Mouse (Mus musculus): ENCODE results near the gene Brd4.

Brd4 gene

GRCm38 (mm10) chr17:32284262-32285137, at the start of gene Brd4:
Gene Brd4 (minus strand): TSS chr17:32284722.
- peak; percentile 95 for DNase-seq (ENCODE audit: low spot score in 2 of 2)

- no peak for DNase-seq (ENCODE audit: low spot score in 2 of 2)
These were observed 49.3 kb upstream of the Brd4 start for GRCm38 (mm10) chr17:32333675-32334303.

GRCm38 (mm10) chr17:32327501-32327900, 43.0 kb upstream of the Brd4 start:
- DNase-seq (ENCODE audit: low spot score in 2 of 2) = no peak

DNA sequence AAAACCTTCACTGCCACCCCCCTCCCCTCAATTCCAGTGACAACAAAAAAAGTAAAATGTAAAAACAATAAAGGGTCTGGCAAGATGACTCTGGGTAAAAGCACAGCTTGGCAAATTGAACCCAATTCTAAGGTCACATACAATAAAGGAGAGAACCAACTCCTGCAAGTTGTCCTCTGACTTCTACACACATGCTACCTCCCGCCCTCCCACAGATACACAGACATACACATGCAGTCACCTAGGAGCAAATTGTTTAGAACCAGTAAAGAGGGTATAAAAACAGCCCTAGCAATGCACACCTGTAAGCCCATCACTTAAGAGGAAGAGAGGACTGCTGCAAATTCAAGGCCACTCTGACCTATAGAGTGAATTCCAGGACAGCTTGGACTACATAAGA, 38.3 kb upstream of the Brd4 start:
- no peak for DNase-seq (ENCODE audit: low spot score in 2 of 2)

- DNase-seq (ENCODE audit: low spot score in 2 of 2) = peak in 1 of 2 experiments; percentile 46
These were observed 37.3 kb upstream of the Brd4 start for GRCm38 (mm10) chr17:32321836-32322235.

DNA sequence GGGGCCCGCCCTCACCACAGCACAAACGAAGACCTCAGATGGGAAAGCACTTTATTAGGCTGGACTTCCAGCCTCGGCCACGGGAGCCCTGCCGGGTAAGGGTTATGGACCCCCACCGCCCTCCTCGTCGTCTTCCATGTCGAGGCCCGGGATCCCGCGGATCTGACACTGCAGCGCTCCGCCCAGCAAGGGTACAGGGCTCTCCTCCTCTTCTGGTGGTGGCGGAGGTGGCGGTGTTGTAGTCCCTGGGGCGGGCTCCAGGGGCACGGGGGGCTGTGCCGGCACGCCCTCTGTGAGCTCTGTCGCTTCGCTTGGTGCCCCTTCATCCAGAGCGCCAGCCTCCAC, 36.8 kb upstream of the Brd4 start:
- no peak for DNase-seq (ENCODE audit: low spot score in 2 of 2)

DNA sequence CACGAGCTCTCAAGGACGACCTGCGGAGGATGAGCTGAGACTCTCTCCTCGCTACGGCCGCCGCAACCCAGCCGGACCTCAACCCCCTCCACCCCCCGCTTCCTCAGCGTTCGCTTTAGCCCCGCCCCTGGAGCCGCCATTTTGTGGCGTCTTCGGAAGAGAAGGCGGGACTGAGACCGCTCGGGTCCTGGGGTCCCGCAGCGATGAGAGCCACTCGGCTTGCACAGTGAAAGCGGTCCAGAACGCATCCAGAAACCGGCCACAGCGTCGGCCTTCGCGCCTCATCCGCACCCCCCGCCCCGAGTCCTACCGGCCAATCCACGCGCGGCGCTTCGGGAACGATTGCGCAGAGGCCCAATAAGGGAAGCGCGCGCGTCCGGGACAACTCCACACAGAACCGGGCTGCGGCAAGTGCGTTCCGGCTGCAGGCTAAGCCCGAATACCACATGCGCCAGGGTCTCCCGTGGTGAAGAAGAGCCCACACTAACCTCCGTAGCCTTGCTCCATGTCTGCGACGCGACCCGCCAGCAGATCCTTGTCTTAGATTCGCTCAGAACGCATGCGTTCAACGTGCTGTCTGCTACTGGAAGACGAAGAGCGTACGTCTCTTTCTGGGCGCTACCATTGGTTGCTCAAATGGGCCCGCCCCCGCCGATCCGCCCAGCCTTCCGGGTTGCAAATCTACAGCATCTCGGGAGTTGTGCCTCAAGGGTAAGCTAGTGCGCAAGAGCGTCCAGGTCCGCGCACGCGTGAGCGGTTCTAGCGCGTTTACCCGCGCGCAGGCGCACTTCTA, 36.3 kb upstream of the Brd4 start, which contains the start of gene Akap8:
TSS of gene Akap8 (minus strand) at position 642 of the 793 bp plus-strand sequence.
- peak; percentile 99 for DNase-seq (ENCODE audit: low spot score in 2 of 2)

GRCm38 (mm10) chr17:32319950-32320349, 35.4 kb upstream of the Brd4 start:
- DNase-seq (ENCODE audit: low spot score in 2 of 2) = no peak

GRCm38 (mm10) chr17:32317708-32318107, 33.2 kb upstream of the Brd4 start:
- no peak for DNase-seq (ENCODE audit: low spot score in 2 of 2)

GRCm38 (mm10) chr17:32317032-32317431, 32.5 kb upstream of the Brd4 start:
- DNase-seq (ENCODE audit: low spot score in 2 of 2) = no peak

GRCm38 (mm10) chr17:32315560-32315959, 31.0 kb upstream of the Brd4 start:
- DNase-seq (ENCODE audit: low spot score in 2 of 2) = no peak

DNA sequence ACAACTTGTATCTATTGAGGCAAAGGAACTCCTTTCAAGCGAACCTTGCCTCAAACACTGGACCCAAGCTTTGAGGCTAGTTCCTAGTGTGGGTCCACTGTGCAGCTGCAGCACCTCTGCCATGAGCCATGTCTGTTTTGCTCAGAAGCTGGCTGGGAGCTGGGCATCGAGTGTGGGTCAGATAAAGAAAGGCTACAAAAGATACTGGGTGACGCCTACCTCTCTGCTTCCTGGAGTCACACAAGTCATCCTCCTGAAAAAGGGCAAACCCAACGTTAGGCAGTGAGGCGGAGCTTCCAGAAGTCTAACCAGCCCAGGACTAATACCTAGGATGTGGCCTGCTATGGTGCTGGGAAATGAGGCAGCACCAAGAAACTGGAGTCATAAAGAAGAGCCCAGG, 29.4 kb upstream of the Brd4 start:
- DNase-seq (ENCODE audit: low spot score in 2 of 2) = no peak

- no peak for DNase-seq (ENCODE audit: low spot score in 2 of 2)
These were observed 28.3 kb upstream of the Brd4 start for GRCm38 (mm10) chr17:32312801-32313200.

GRCm38 (mm10) chr17:32307963-32308362, 23.4 kb upstream of the Brd4 start:
- no peak for DNase-seq (ENCODE audit: low spot score in 2 of 2)

GRCm38 (mm10) chr17:32298125-32298524, 13.6 kb upstream of the Brd4 start:
- DNase-seq (ENCODE audit: low spot score in 2 of 2) = no peak

DNA sequence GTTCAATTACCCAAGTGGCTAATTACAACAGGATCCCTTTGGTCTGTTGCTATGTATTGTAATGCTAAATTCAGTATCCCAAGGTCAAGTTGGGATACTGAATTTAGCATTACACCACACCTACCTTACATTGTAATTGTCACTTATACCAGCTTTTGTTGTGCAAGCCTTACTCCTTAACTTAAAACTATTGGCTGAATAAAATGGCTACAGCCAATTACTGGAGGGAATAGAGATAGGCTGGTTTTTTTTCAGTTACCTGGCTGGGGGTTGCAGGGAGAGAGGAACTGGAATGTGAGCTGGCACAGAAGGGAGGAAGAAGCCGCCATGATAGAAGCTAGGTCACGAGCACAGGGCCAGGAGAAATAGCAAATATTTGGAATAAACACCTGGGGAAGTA, 11.4 kb upstream of the Brd4 start:
- no peak for DNase-seq (ENCODE audit: low spot score in 2 of 2)

DNA sequence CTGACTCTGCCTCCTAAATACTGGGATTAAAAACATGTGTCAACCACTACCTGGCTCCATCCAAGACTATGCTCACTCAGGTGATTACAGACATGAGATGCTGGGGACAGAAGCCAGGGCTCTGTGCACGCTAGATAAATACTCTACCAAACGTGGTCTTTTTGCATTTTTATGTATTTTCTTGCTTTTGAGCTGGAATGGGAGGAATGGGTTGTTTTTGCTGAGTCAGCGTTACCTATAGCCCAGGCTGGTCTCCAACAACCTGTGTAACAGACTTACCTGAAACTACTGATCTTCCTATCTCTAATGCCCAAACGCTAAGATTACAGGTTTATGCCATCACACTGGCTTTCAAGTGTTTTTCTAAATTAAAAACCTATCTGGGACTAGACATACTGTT, 10.6 kb upstream of the Brd4 start:
- no peak for DNase-seq (ENCODE audit: low spot score in 2 of 2)

GRCm38 (mm10) chr17:32285138-32285670, 682 bp upstream of the Brd4 start:
- DNase-seq (ENCODE audit: low spot score in 2 of 2) = no peak

- peak; percentile 67 to 69 for DNase-seq (ENCODE audit: low spot score in 2 of 2)
These were observed 726 bp downstream of the Brd4 start for GRCm38 (mm10) chr17:32283771-32284221.

- DNase-seq (ENCODE audit: low spot score in 2 of 2) = no peak
These were observed 1.2 kb downstream of the Brd4 start for GRCm38 (mm10) chr17:32283341-32283740.

- DNase-seq (ENCODE audit: low spot score in 2 of 2) = no peak
These were observed 2.8 kb downstream of the Brd4 start for GRCm38 (mm10) chr17:32281611-32282310.
